Mouse (Mus musculus) left cerebral cortex, postnatal 10 days (tissue): Measurements from ENCODE around the gene Cd84. TPM values are rescaled to one million over a fixed set of nuclear protein-coding genes. Genes with fewer than 3 reads are reported as not detected.
"Not testable (repeated sequence)": the region's sequence is repeated elsewhere in the genome, so short reads cannot be mapped to it uniquely, and the experiment has no call there.

Experiments
- DNase-seq, 2 experiments: peaks; one replicate each; pipeline ENCODE4 v3.0.0; 2021 to 2022; ENCODE audit warnings: low spot score in 2 of 2, mixed read lengths in 1 of 2; ENCODE audit errors: extremely low spot score in 1 of 2
- intact Hi-C: fragments of 180-260 bp; cut with DNase I; formaldehyde crosslinking; loops from one replicate; pipeline ENCODE4 v1.15.1; 2025
- total RNA-seq, 2 experiments: library from RNA; stranded (reverse); gene quantifications; 2 replicates each; pipeline ENCODE4 v1.2.3; 2021

The Cd84 gene
- total RNA-seq, 2 experiments from 2014 or later = 1.7 to 2.1 TPM

DNA sequence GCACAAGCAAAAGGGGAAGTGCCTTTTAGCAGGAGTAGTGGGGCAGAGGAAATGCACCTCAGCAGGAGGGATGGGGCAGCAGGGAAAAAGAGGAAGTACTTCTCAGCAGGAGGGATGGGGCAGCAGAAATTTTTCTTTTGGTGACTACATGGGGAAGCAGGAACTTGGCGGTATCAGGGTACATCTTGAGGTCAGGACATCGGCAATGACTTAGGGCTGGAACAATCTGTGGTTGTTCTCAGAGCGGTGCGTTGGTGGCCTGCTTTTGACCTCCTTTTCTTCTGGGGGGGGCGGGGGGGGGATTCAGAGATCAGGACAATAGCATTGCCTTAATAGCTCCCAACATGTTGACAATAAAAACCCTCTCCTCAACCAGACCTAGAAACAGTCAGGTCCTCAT, 55.9 kb downstream of the Cd84 start, which contains the start of gene Gm10521:
Gene Gm10521 (plus strand): TSS at position 301 of the 400 bp plus-strand sequence.
- intact Hi-C loops, DNase-seq: not testable (repeated sequence)

DNA sequence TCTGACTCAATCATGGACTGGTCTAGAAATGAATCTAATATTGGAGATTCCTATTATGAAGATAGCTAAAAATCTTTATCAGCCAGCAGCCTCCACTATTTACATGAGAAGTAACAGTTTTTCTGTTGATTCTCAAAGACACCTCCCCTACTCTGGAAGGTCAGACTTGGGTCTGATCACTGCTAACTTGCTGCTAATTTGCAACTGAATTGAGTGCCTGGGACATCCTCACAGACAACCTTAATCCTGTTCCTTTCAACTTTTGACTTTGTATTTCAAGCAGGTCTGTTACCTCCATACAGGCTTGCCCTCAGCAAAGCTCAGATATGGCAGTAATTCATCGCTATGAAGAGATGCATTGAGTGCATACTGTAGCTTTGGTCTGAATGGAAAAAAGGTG, 64.5 kb downstream of the Cd84 start:
- no peak for DNase-seq
- intact Hi-C loops = no loop called here

GRCm38 (mm10) chr1:171915638-171916458, 76.4 kb downstream of the Cd84 start:
- intact Hi-C loops = no loop called here
- no peak for DNase-seq

GRCm38 (mm10) chr1:171917305-171918039, 78.0 kb downstream of the Cd84 start, which contains the start of gene Slamf6:
Gene Slamf6, plus strand, starts transcription at chr1:171917515.
- DNase-seq = no peak
- intact Hi-C loops = no loop called here

GRCm38 (mm10) chr1:171918136-171918920, 78.8 kb downstream of the Cd84 start:
- intact Hi-C loops = no loop called here

DNA sequence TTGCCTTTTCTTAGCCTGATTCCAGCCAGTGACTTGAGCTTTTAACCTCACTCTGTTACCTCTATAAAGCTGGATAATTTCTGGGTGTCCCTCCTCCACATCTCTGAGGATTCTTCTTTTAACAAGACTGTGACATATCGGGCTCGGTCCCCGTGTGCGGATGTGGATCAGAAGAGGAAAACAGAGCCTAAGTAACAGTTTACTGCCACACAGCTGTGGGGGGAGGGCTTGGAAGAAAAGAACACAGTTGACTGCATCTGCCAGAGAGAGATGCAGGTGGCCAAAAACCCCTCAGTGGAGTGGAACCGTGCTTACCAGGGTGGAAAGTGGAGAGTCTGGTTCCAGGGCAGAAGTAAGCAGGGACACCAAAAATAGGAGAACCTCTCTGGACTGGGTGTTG, 79.7 kb downstream of the Cd84 start:
- intact Hi-C loops = no loop called here
- no peak for DNase-seq

More at GRCm38 (mm10) chr1:171918136-171918920, 78.8 kb downstream of the Cd84 start:
- no peak for DNase-seq

GRCm38 (mm10) chr1:171919901-171920510, 80.5 kb downstream of the Cd84 start:
- intact Hi-C loops = no loop called here
- DNase-seq = no peak

GRCm38 (mm10) chr1:171920989-171921621, 81.6 kb downstream of the Cd84 start:
- intact Hi-C loops = no loop called here

GRCm38 (mm10) chr1:171921641-171922040, 82.1 kb downstream of the Cd84 start:
- intact Hi-C loops = no loop called here
- no peak for DNase-seq

More at GRCm38 (mm10) chr1:171920989-171921621, 81.6 kb downstream of the Cd84 start:
- no peak for DNase-seq

DNA sequence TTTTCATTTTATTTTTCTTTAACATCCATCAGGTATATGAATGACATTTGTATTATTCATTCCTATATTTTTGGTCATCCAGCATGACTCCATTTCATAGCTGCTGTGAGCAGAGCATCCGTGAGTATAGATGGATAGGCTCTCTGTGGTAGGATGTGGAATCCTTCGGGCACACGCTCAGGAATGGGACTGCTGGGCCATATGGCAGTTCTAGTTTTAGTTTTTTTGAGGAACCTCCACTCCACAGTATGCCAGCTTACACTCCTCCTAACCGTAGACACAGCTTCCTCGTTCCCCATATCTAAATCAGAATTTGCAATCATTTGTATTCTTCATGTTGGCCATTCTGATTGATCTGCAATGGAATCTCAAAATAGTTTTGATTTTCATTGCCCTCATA, 83.3 kb downstream of the Cd84 start:
- DNase-seq = no peak
- intact Hi-C loops = no loop called here

GRCm38 (mm10) chr1:171924900-171925299, 85.4 kb downstream of the Cd84 start:
- no peak for DNase-seq
- intact Hi-C loops = no loop called here

- intact Hi-C loops = no loop called here
- DNase-seq = no peak
Measured at GRCm38 (mm10) chr1:171933851-171934250, 94.4 kb downstream of the Cd84 start.

- DNase-seq = no peak
- intact Hi-C loops = no loop called here
Measured at GRCm38 (mm10) chr1:171938952-171939948, 99.8 kb downstream of the Cd84 start.
